Comparison of ENCODE assay signal across 11 mouse cellular contexts in the genomic region with DNA sequence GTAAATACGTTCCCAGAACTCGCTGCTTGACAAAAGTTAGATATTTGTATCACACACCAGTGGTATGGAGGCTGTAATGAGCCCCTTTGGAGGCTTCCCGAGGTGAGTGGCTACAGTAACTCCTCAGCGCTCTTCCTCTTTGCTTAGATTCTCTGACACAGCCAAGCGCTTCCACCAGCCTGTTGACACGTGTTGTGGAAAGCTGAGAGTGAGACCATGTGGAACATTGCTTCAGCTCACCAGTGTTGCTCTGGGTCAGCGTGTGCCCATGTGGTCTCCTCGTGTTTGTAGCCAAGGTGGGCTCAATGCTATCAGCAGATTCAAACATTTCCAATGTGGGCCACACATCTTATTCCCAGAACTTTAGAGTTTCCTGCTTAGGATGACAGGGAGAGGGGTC. TPM values are rescaled to one million over a fixed set of nuclear protein-coding genes. Genes with fewer than 3 reads are reported as not detected.
DNase-seq lines count a peak whose midpoint lies in the region; ATAC-seq and TF ChIP-seq lines count a peak whose summit lies in the region.
"Had no signal": no experiment of that assay in that cellular context is flagged by ENCODE, and none has a peak within 500 bp of the region (broad histone marks: within the 10 kb centered on the region; RNA-seq: fewer than 3 reads in every experiment).

No protein-coding gene starts in this region.

- H3K36me3 ChIP-seq in kidney, adult 2 months (ENCODE audit: control insufficient read depth, insufficient read depth, low read length): 0 out of 2 replicates have a peak, but pooled peaks cover 1% of the 10 kb centered on the region
- no peaks in the 10 kb centered on the region for H3K36me3 ChIP-seq in embryonic facial prominence, embryonic 15.5 days
- H3K36me3 ChIP-seq in hindbrain, embryonic 12.5 days: 0 out of 2 replicates have a peak, but pooled peaks cover 8% of the 10 kb centered on the region
- H3K36me3 ChIP-seq in midbrain, postnatal 0 days (ENCODE audit: insufficient read depth, low read length): no peaks in the 10 kb centered on the region

- H3K4me3 ChIP-seq in kidney, adult 2 months (ENCODE audit: insufficient read depth, low read depth, low read length): peak overlapping the region; percentile 23
- H3K4me3 ChIP-seq in embryonic facial prominence, embryonic 15.5 days (replicated peaks): no peak overlapping the region
- 0 out of 2 replicates have a peak overlapping the region, but pooled peaks have one; percentile 6 for H3K4me3 ChIP-seq in hindbrain, embryonic 12.5 days
- H3K4me3 ChIP-seq in midbrain, postnatal 0 days (ENCODE audit: low read depth, low read length): peak overlapping the region; percentile 12

- ATAC-seq in embryonic facial prominence, embryonic 15.5 days (ENCODE audit: insufficient number of reproducible peaks, low FRiP score, low TSS enrichment, low read depth): no peak
- no peak for ATAC-seq in hindbrain, embryonic 12.5 days (ENCODE audit: low FRiP score)
- ATAC-seq in midbrain, postnatal 0 days (ENCODE audit: low FRiP score): no peak

- peaks cover 28% of the 10 kb centered on the region for H3K4me1 ChIP-seq in kidney, adult 2 months (ENCODE audit: control insufficient read depth, insufficient read depth, low read length)
- H3K4me1 ChIP-seq in embryonic facial prominence, embryonic 15.5 days: peaks cover 46% of the 10 kb centered on the region
- H3K4me1 ChIP-seq in hindbrain, embryonic 12.5 days: peaks cover 55% of the 10 kb centered on the region
- H3K4me1 ChIP-seq in midbrain, postnatal 0 days (ENCODE audit: insufficient read depth, low read length): peaks cover 21% of the 10 kb centered on the region

- H3K9ac ChIP-seq in embryonic facial prominence, embryonic 15.5 days: no peak overlapping the region
- H3K9ac ChIP-seq in hindbrain, embryonic 12.5 days: no peak overlapping the region
- no peak overlapping the region for H3K9ac ChIP-seq in midbrain, postnatal 0 days (replicated peaks; ENCODE audit: low read length, poor library complexity, severe bottlenecking)

- TF ChIP-seq CTCF in kidney, adult 2 months (conservative IDR thresholded peaks at IDR 0.05; ENCODE audit: insufficient read depth, insufficient read length, low read depth, low read length): no peak
- no peak for TF ChIP-seq CTCF in midbrain, postnatal 0 days (IDR thresholded peaks at IDR 0.05)

- no peaks in the 10 kb centered on the region for H3K27me3 ChIP-seq in kidney, adult 2 months (replicated peaks; ENCODE audit: control insufficient read depth, insufficient read depth, low read length)
- no peaks in the 10 kb centered on the region for H3K27me3 ChIP-seq in embryonic facial prominence, embryonic 15.5 days
- H3K27me3 ChIP-seq in hindbrain, embryonic 12.5 days: no peaks in the 10 kb centered on the region
- H3K27me3 ChIP-seq in midbrain, postnatal 0 days (ENCODE audit: insufficient read depth, low read length): no peaks in the 10 kb centered on the region

- H3K4me2 ChIP-seq in embryonic facial prominence, embryonic 15.5 days (replicated peaks): peak overlapping the region; percentile 28; the same call in 1 of the 2 replicates
- peak overlapping the region; percentile 72 for H3K4me2 ChIP-seq in hindbrain, embryonic 12.5 days (replicated peaks)
- peak overlapping the region; percentile 93 for H3K4me2 ChIP-seq in midbrain, postnatal 0 days (ENCODE audit: low read depth, low read length, poor library complexity, severe bottlenecking)

- H3K27ac ChIP-seq in kidney, adult 2 months (ENCODE audit: insufficient read depth, low read depth, low read length): no peak overlapping the region
- H3K27ac ChIP-seq in embryonic facial prominence, embryonic 15.5 days (replicated peaks): no peak overlapping the region
- H3K27ac ChIP-seq in hindbrain, embryonic 12.5 days: no peak overlapping the region
- H3K27ac ChIP-seq in midbrain, postnatal 0 days (ENCODE audit: low read depth, low read length): no peak overlapping the region
- H3K27ac ChIP-seq: left cerebral cortex, adult 2 months had no signal

- 38% methylated on average over 8 of the region's 8 CpGs for WGBS in kidney, adult 2 months
- WGBS in embryonic facial prominence, embryonic 15.5 days: 48% methylated on average over 8 of the region's 8 CpGs
- WGBS in hindbrain, embryonic 12.5 days: 66% methylated on average over 8 of the region's 8 CpGs
- 64% methylated on average over 8 of the region's 8 CpGs for WGBS in midbrain, postnatal 0 days

- no peaks in the 10 kb centered on the region for H3K9me3 ChIP-seq in embryonic facial prominence, embryonic 15.5 days (replicated peaks)
- no peaks in the 10 kb centered on the region for H3K9me3 ChIP-seq in hindbrain, embryonic 12.5 days (replicated peaks)
- H3K9me3 ChIP-seq in midbrain, postnatal 0 days (ENCODE audit: low read length): no peaks in the 10 kb centered on the region

- TF ChIP-seq POLR2A in kidney, adult 2 months (IDR thresholded peaks at IDR 0.05; ENCODE audit: low read depth, low read length): no peak

- peak; percentile 31 for DNase-seq in kidney, adult 2 months
- no peak for DNase-seq in kidney, postnatal 14 days
- DNase-seq in midbrain, postnatal 0 days (ENCODE audit: low spot score): no peak
- DNase-seq in thymus, postnatal 36 days: no peak
- DNase-seq in thymus, adult 18-20 months: no peak
- DNase-seq: adrenal gland, adult 8-10 months; cerebellum, postnatal 25 days; gastrocnemius, postnatal 14 days had no signal

RNA-seq across cellular contexts. Expression of a gene that starts 5.0 kb away (rescaled TPM):
- polyA plus RNA-seq in kidney, adult 2 months (2012; rRNA removed): 14.4 and 15.3 TPM in 2 replicates
- polyA plus RNA-seq in embryonic facial prominence, embryonic 15.5 days (2015; fragmentation: Nextera tagmentation; extraction: Ambion mirVana): 12.2 and 13.0 TPM in 2 replicates
- polyA plus RNA-seq in hindbrain, embryonic 12.5 days (2016; fragmentation: Nextera tagmentation; extraction: Ambion mirVana): 28.1 and 29.7 TPM in 2 replicates
- total RNA-seq in midbrain, postnatal 0 days (2014; rRNA removed): 37.5 and 39.8 TPM in 2 replicates
- polyA plus RNA-seq in midbrain, postnatal 0 days (2015; fragmentation: Nextera tagmentation; extraction: Ambion mirVana): 23.9 and 24.3 TPM in 2 replicates

Comparison
In these comparisons a context has a peak if more than half of its experiments do, and no peak if none do; other contexts are left out.
1. H3K4me2 ChIP-seq: peak in every context shown above with its lines; median percentile 93 in midbrain, postnatal 0 days; 72 in hindbrain, embryonic 12.5 days; 28 in embryonic facial prominence, embryonic 15.5 days.